Mouse (Mus musculus): ENCODE measurements around the gene Unc5b.

Unc5b gene

GRCm38 (mm10) chr10:60721640-60722039 is 109.7 kb downstream of the Unc5b start:
- no peak for DNase-seq (ENCODE audit: low read depth, low spot score)

GRCm38 (mm10) chr10:60720461-60720860 is 110.9 kb downstream of the Unc5b start:
- no peak for DNase-seq (ENCODE audit: low read depth, low spot score)

- DNase-seq (ENCODE audit: low read depth, low spot score), result no peak
Observed at GRCm38 (mm10) chr10:60718491-60718890, 112.9 kb downstream of the Unc5b start.

GRCm38 (mm10) chr10:60716449-60716848 is 114.9 kb downstream of the Unc5b start:
- DNase-seq (ENCODE audit: low read depth, low spot score), result no peak
